Mouse (Mus musculus) heart, adult 8-10 months (tissue): ENCODE measurements around the gene Epor. TPM values are rescaled to one million over a fixed set of nuclear protein-coding genes. Genes with fewer than 3 reads are reported as not detected.

Experiments used
- DNase-seq: peaks from one replicate; pipeline ENCODE4 v3.0.0; 2022; ENCODE audit warnings: low spot score
- total RNA-seq, 4 experiments: library from RNA; stranded (reverse); gene quantifications; 2 replicates each; pipeline ENCODE4 v1.2.4; 2022

The Epor gene
- total RNA-seq, 4 experiments from 2014 or later: 1.6 to 2.9 (median 2.3) TPM

DNA sequence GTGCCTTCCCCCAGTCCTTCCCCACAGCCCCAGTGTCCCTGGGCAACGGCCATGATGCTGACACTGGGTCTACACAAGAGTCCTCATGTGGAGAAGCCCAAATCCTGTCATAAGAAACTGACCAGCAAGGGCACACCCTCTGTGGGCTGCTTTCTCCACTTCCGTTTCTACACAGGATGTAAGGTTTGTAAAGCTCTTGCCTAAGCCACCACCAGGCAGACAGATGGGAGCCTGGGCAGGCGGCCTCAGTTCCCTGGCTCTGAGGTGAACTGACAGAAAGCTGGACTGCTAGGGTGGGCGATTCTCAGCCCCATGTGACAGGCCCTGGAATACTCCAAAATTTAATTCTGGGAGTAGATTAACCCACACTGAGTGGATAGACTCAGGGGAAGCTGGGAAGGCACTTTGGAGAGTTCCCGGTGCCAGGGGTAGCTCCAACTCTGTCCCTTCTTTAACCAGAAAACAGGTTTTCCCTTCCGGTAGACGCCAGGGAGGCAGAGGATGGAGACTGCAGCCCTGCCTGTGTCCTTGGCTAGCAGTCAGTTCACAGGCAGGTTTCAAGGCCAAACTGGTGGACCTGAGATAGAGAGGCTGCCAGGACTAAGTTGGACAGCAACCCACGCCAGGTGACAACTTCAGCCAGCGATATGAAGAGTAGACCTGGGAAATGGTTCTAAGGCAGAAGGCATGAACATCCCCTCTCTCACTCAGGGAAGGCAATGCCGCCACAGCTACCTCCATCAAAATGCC is 53.7 kb downstream of the Epor start:
- no peak for DNase-seq

Other genes with a start within 250 kb of the Epor start
- 1 to 10 TPM; 2.3 to 3.8 (median 3.0) TPM for gene Ldlr, start 240.0 kb downstream of the Epor start, total RNA-seq
- 1 to 10 TPM; 5.6 to 8.6 (median 7.7) TPM for gene Spc24, start 203.2 kb downstream of the Epor start, total RNA-seq
- gene Kank2, start 164.8 kb downstream of the Epor start, total RNA-seq: 10 to 100 TPM; 64.2 to 67.2 (median 65.6) TPM
- under 1 TPM in 1 of 4 experiments, not detected in 3; 0.38 TPM for gene Angptl8, start 128.0 kb downstream of the Epor start, total RNA-seq
- 10 to 100 TPM; 27.3 to 35.7 (median 30.7) TPM for gene Dock6, start 110.9 kb downstream of the Epor start, total RNA-seq
- 10 to 100 TPM; 13.2 to 16.4 (median 15.4) TPM for gene Rab3d, start 45.3 kb downstream of the Epor start, total RNA-seq
- gene Ccdc159, start 36.0 kb downstream of the Epor start, total RNA-seq: 1 to 10 TPM; 4.9 to 7.4 (median 5.6) TPM
- 10 to 100 TPM; 80.1 to 91.4 (median 86.9) TPM for gene Tmem205, start 36.0 kb downstream of the Epor start, total RNA-seq
- 1 to 10 TPM; 2.1 to 3.8 (median 3.2) TPM for gene Plppr2, start 26.5 kb downstream of the Epor start, total RNA-seq
- 1 to 10 TPM; 8.5 to 8.9 (median 8.7) TPM for gene Swsap1, start 7.8 kb downstream of the Epor start, total RNA-seq
- gene Rgl3, start 25.9 kb upstream of the Epor start, total RNA-seq: 1 to 10 TPM; 4.1 to 5.9 (median 4.3) TPM
- gene Ccdc151, start 39.1 kb upstream of the Epor start, total RNA-seq: not detected
- gene Prkcsh, start 39.3 kb upstream of the Epor start, total RNA-seq: 10 to 100 TPM; 61.9 to 67.3 (median 65.5) TPM
- under 1 TPM; 0.08 to 0.25 (median 0.11) TPM for gene Elavl3, start 88.5 kb upstream of the Epor start, total RNA-seq
- gene Gm49318, start 107.8 kb upstream of the Epor start, total RNA-seq: under 1 TPM in 1 of 4 experiments, not detected in 3; 0.66 TPM
- gene Zfp653, start 107.9 kb upstream of the Epor start, total RNA-seq: 1 to 10 TPM; 3.0 to 5.0 (median 4.7) TPM
- gene Ecsit, start 121.9 kb upstream of the Epor start, total RNA-seq: 100 to 1,000 TPM; 101 to 109 (median 106) TPM
- gene Cnn1, start 135.7 kb upstream of the Epor start, total RNA-seq: 1 to 10 TPM; 3.4 to 8.7 (median 6.1) TPM
- gene Elof1, start 153.7 kb upstream of the Epor start, total RNA-seq: 10 to 100 TPM; 34.9 to 42.6 (median 39.3) TPM
- gene Acp5, start 172.2 kb upstream of the Epor start, total RNA-seq: 1 to 10 TPM in 3 of 4 experiments, under 1 TPM in 1; 0.98 to 1.6 (median 1.2) TPM
- gene Pigyl, start 193.3 kb upstream of the Epor start, total RNA-seq: 10 to 100 TPM; 48.6 to 53.6 (median 50.1) TPM
- under 1 TPM in 3 of 4 experiments, not detected in 1; 0.09 to 0.16 (median 0.16) TPM for gene Zfp872, start 224.6 kb upstream of the Epor start, total RNA-seq